Mouse (Mus musculus) left cerebral cortex, adult 9 months (tissue): ENCODE data around the gene Ubald1.

Source experiments
- DNase-seq, 2 experiments: peaks; one replicate each; pipeline ENCODE4 v3.0.0; 2022; ENCODE audit warnings: low spot score in 2 of 2

Ubald1 gene

GRCm38 (mm10) chr16:4880136-4880825, at the start of gene Ubald1:
TSS of gene Ubald1 (minus strand) at chr16:4880315.
- DNase-seq: peak; percentile 98 to 99

- no peak for DNase-seq
These were observed 48.4 kb upstream of the Ubald1 start for GRCm38 (mm10) chr16:4928474-4928873.

- no peak for DNase-seq
These were observed 47.9 kb upstream of the Ubald1 start for GRCm38 (mm10) chr16:4927967-4928366.

- no peak for DNase-seq
These were observed 43.9 kb upstream of the Ubald1 start for GRCm38 (mm10) chr16:4923996-4924395.

- no peak for DNase-seq
These were observed 42.4 kb upstream of the Ubald1 start for GRCm38 (mm10) chr16:4922481-4922880.

- no peak for DNase-seq
These were observed 40.4 kb upstream of the Ubald1 start for GRCm38 (mm10) chr16:4920556-4920955.

- DNase-seq: no peak
These were observed 36.5 kb upstream of the Ubald1 start for GRCm38 (mm10) chr16:4916608-4917007.

- DNase-seq: no peak
These were observed 35.8 kb upstream of the Ubald1 start for GRCm38 (mm10) chr16:4915931-4916330.

GRCm38 (mm10) chr16:4913783-4914735, 33.9 kb upstream of the Ubald1 start:
- peak; percentile 78 to 94 for DNase-seq

- DNase-seq: no peak
These were observed 33.0 kb upstream of the Ubald1 start for GRCm38 (mm10) chr16:4912907-4913782.

- DNase-seq: no peak
These were observed 32.0 kb upstream of the Ubald1 start for GRCm38 (mm10) chr16:4912074-4912648.

- no peak for DNase-seq
These were observed 30.6 kb upstream of the Ubald1 start for GRCm38 (mm10) chr16:4910758-4911157.

GRCm38 (mm10) chr16:4909745-4910144, 29.6 kb upstream of the Ubald1 start:
- no peak for DNase-seq

GRCm38 (mm10) chr16:4907972-4908371, 27.9 kb upstream of the Ubald1 start:
- DNase-seq: no peak

- no peak for DNase-seq
These were observed 27.3 kb upstream of the Ubald1 start for GRCm38 (mm10) chr16:4907386-4907785.

- no peak for DNase-seq
These were observed 26.4 kb upstream of the Ubald1 start for GRCm38 (mm10) chr16:4906559-4906958.

- no peak for DNase-seq
These were observed 25.5 kb upstream of the Ubald1 start for GRCm38 (mm10) chr16:4905591-4905990.

- DNase-seq: no peak
These were observed 24.8 kb upstream of the Ubald1 start for GRCm38 (mm10) chr16:4904878-4905277.

GRCm38 (mm10) chr16:4903491-4904102, 23.5 kb upstream of the Ubald1 start:
- DNase-seq: no peak

GRCm38 (mm10) chr16:4902390-4902789, 22.3 kb upstream of the Ubald1 start:
- no peak for DNase-seq

- DNase-seq: no peak
These were observed 21.1 kb upstream of the Ubald1 start for GRCm38 (mm10) chr16:4901167-4901566.
